Mouse (Mus musculus): ENCODE measurements at regions not wholly inside any gene's neighbourhood (a gene's known extent, or its start where the extent isn't known, plus 50 kb on each side); places are given as distances from the start of the nearest gene placed in this dataset.
"Not testable (repeated sequence)": the region's sequence is repeated elsewhere in the genome, so short reads cannot be mapped to it uniquely, and the experiment has no call there.

DNA sequence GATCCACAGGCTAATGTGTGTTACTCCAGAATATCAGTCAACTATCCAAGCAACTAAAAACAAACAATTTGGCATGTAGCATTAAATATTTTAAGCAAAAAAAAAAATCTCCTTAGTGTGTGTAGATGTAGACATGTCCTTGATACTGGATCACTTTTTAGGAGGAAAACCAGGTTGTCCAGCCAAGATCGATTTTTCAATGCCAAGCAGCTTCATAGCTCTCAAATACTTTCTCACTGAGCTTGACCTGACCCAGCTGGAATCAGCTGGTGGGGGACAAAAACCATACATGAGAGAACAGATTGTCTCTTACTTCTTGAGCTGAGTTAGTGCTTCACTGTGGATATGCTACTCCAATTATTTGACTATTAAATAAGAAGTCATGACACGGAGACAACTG, 147.6 kb upstream of the Gm11146 start:
- Histone ChIP-seq H3K27me3 (ENCODE audit: control insufficient read depth, insufficient read depth, low read length) (no peaks in the 10 kb centered on the region), H3K36me3 (ENCODE audit: control insufficient read depth, insufficient read depth, low read length) (no peaks in the 10 kb centered on the region), H3K4me2 (replicated peaks; ENCODE audit: low read depth, low read length) (no peak overlapping the region), H3K27ac (ENCODE audit: low read depth, low read length) (no peak overlapping the region), H3K4me3 (ENCODE audit: low read depth, low read length) (no peak overlapping the region), H3K9ac (ENCODE audit: low read depth, low read length) (no peak overlapping the region), H3K4me1 (replicated peaks; ENCODE audit: control insufficient read depth, insufficient read depth, low read length) (no peaks in the 10 kb centered on the region), H3K9me3 (ENCODE audit: control insufficient read depth, low read length) (no peaks in the 10 kb centered on the region)
- DNase-seq (ENCODE audit: low spot score): no peak
- 84% methylated on average over 2 of the region's 2 CpGs for WGBS
- ATAC-seq (ENCODE audit: low FRiP score): no peak

DNA sequence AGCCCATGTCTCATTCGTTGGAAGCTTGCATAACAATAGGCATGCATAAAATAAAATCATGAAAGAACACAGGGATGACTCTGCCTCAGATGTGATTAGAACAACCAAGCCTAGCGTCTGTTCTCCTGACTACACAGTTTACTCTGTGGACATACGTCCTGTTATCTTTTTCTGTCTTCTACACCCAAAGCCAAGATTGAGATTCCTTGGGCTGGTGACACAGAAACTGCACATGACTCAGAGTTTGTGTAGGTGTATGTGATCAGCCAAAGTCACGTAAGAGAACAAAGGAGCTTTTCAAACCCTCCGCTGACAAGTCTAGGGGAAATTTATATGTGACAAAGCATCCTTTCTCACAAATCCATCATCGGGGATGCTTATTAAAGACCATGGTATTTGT, 141.9 kb upstream of the Gm11146 start:
- H3K4me3 ChIP-seq (ENCODE audit: low read depth, low read length): no peak overlapping the region
- H3K36me3 ChIP-seq (ENCODE audit: control insufficient read depth, insufficient read depth, low read length): no peaks in the 10 kb centered on the region
- H3K27ac ChIP-seq (ENCODE audit: low read depth, low read length): no peak overlapping the region
- H3K4me2 ChIP-seq (replicated peaks; ENCODE audit: low read depth, low read length): no peak overlapping the region
- H3K9ac ChIP-seq (ENCODE audit: low read depth, low read length): no peak overlapping the region
- H3K9me3 ChIP-seq (ENCODE audit: control insufficient read depth, low read length): no peaks in the 10 kb centered on the region
- DNase-seq (ENCODE audit: low spot score) (no peak), ATAC-seq (ENCODE audit: low FRiP score) (no peak)
- H3K27me3 ChIP-seq (ENCODE audit: control insufficient read depth, insufficient read depth, low read length): no peaks in the 10 kb centered on the region
- 88% methylated on average over 6 of the region's 6 CpGs for WGBS
- H3K4me1 ChIP-seq (replicated peaks; ENCODE audit: control insufficient read depth, insufficient read depth, low read length): no peaks in the 10 kb centered on the region

DNA sequence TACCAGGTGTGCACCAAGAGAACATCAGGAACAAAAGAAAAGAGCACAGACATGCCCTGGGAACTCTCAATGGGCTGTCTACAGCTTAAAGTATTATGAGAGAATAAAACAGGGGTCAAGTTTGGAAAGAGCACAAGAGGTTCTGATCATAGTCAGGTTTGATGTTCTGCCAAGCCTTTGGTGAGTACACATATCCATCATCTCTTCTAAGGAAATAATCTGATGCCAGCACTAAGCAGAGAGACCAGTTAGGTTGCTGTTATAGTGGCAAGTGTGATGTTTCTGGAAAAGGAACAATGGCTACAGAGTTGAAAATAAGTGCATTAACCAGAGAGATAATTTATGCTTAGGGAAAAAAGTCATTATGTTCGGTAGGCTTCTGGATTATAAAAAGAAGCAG, 136.9 kb upstream of the Gm11146 start:
- H3K9ac ChIP-seq (ENCODE audit: low read depth, low read length): no peak overlapping the region
- 78% methylated on average over 1 of the region's 1 CpGs for WGBS
- H3K27me3 ChIP-seq (ENCODE audit: control insufficient read depth, insufficient read depth, low read length): no peaks in the 10 kb centered on the region
- H3K36me3 ChIP-seq (ENCODE audit: control insufficient read depth, insufficient read depth, low read length): no peaks in the 10 kb centered on the region
- ATAC-seq (ENCODE audit: low FRiP score) (no peak), DNase-seq (ENCODE audit: low spot score) (no peak)
- H3K4me2 ChIP-seq (replicated peaks; ENCODE audit: low read depth, low read length): no peak overlapping the region
- H3K4me3 ChIP-seq (ENCODE audit: low read depth, low read length): no peak overlapping the region
- no peak overlapping the region for H3K27ac ChIP-seq (ENCODE audit: low read depth, low read length)
- no peaks in the 10 kb centered on the region for H3K4me1 ChIP-seq (replicated peaks; ENCODE audit: control insufficient read depth, insufficient read depth, low read length)
- H3K9me3 ChIP-seq (ENCODE audit: control insufficient read depth, low read length): no peaks in the 10 kb centered on the region

DNA sequence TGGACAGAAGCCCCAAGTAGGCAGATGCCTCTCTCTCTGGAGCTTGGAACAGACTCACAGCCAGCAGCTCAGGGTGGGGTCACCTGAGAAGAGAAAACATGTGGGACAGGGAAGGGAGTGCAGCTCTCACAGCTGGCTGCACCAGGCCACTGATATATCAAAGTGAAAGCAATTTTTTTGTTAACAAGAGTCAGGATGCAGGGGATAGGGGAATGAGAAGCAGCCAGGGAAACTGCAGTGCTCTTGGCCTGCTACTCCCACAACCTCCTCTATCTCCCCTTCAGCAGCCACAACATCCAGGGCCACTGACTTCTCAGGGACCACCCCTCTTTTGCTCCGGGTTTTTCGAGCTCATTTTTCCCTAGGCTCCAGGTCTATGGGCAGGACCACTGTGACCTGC, 117.5 kb upstream of the Gm11146 start:
- Histone ChIP-seq H3K4me2 (replicated peaks; ENCODE audit: low read depth, low read length) (no peak overlapping the region), H3K4me3 (ENCODE audit: low read depth, low read length) (no peak overlapping the region), H3K36me3 (ENCODE audit: control insufficient read depth, insufficient read depth, low read length) (no peaks in the 10 kb centered on the region), H3K9me3 (ENCODE audit: control insufficient read depth, low read length) (no peaks in the 10 kb centered on the region), H3K9ac (ENCODE audit: low read depth, low read length) (no peak overlapping the region), H3K4me1 (replicated peaks; ENCODE audit: control insufficient read depth, insufficient read depth, low read length) (no peaks in the 10 kb centered on the region), H3K27ac (ENCODE audit: low read depth, low read length) (no peak overlapping the region), H3K27me3 (ENCODE audit: control insufficient read depth, insufficient read depth, low read length) (no peaks in the 10 kb centered on the region)
- WGBS: 93% methylated on average over 2 of the region's 2 CpGs
- DNase-seq (ENCODE audit: low spot score): no peak
- ATAC-seq (ENCODE audit: low FRiP score): no peak

DNA sequence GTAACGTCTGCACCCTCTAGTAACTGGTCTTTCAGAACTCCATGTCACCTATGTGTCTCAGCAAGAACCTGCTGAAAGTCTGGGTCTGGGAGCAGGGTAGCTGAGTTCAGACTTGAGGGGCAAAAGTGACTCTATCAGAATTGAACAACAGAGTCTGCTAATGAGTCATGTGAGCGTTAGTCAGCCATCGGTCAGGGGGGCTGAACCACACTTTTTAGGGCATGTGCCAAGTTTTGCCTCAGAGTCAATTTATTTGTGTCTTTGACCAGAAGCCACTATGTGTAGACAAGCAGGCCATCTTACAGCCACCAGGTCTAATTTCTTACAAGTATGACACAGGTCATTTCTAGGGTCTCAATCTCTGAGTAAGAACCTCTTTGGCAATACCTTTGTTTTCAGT, 115.9 kb upstream of the Gm11146 start:
- not testable (repeated sequence) for H3K4me2 ChIP-seq (replicated peaks; ENCODE audit: low read depth, low read length); H3K9me3 ChIP-seq (ENCODE audit: control insufficient read depth, low read length); H3K36me3 ChIP-seq (ENCODE audit: control insufficient read depth, insufficient read depth, low read length); H3K27ac ChIP-seq (ENCODE audit: low read depth, low read length); H3K4me1 ChIP-seq (replicated peaks; ENCODE audit: control insufficient read depth, insufficient read depth, low read length); H3K4me3 ChIP-seq (ENCODE audit: low read depth, low read length); DNase-seq (ENCODE audit: low spot score); H3K9ac ChIP-seq (ENCODE audit: low read depth, low read length); ATAC-seq (ENCODE audit: low FRiP score); H3K27me3 ChIP-seq (ENCODE audit: control insufficient read depth, insufficient read depth, low read length)
- 89% methylated on average over 3 of the region's 3 CpGs for WGBS

DNA sequence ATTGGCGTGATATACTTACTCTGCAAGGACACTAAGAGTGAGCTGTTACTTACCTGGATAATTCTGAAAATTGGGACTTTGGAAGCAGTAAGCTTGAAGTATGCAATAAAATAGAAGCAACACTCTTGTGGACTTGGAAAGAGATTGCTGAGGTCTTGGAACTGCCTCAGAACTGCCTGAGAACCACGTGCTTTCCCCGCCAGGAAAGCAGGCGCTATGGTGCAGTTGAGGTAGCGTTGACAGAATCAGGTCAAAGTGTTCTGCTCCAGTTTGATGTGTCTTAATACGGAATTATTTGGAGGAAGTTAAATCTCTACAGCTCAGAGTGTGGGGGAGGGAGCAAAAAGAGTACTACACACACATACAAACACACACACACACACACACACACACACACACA, 102.8 kb upstream of the Gm11146 start:
- Histone ChIP-seq H3K9me3 (ENCODE audit: control insufficient read depth, low read length) (no peaks in the 10 kb centered on the region), H3K9ac (ENCODE audit: low read depth, low read length) (no peak overlapping the region), H3K36me3 (ENCODE audit: control insufficient read depth, insufficient read depth, low read length) (no peaks in the 10 kb centered on the region), H3K4me1 (replicated peaks; ENCODE audit: control insufficient read depth, insufficient read depth, low read length) (no peaks in the 10 kb centered on the region), H3K27me3 (ENCODE audit: control insufficient read depth, insufficient read depth, low read length) (no peaks in the 10 kb centered on the region), H3K4me2 (replicated peaks; ENCODE audit: low read depth, low read length) (no peak overlapping the region), H3K4me3 (ENCODE audit: low read depth, low read length) (no peak overlapping the region), H3K27ac (ENCODE audit: low read depth, low read length) (no peak overlapping the region)
- DNase-seq (ENCODE audit: low spot score): no peak
- 87% methylated on average over 6 of the region's 6 CpGs for WGBS
- no peak for ATAC-seq (ENCODE audit: low FRiP score)

DNA sequence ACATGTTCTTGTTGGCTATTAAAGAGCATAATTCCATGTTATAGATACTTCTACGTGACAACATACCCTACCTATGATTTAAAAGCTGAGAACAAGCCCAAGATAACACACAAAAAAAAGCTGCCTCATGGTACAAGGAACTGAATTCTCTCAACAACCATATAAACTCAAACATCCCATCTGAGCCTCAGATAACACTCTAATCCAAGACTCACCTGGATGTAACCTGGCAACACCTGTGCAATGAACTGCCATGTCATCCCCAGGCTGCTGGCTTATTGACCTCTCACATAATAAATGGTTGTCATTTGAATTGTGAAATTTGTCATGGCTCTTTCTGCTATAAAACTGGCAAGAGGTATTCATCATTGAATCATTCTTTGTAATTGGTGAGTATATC, 93.5 kb upstream of the Gm11146 start:
- 93% methylated on average over 1 of the region's 1 CpGs for WGBS
- Histone ChIP-seq H3K4me3 (ENCODE audit: low read depth, low read length) (no peak overlapping the region), H3K9me3 (ENCODE audit: control insufficient read depth, low read length) (no peaks in the 10 kb centered on the region), H3K36me3 (ENCODE audit: control insufficient read depth, insufficient read depth, low read length) (no peaks in the 10 kb centered on the region), H3K27me3 (ENCODE audit: control insufficient read depth, insufficient read depth, low read length) (no peaks in the 10 kb centered on the region), H3K9ac (ENCODE audit: low read depth, low read length) (no peak overlapping the region), H3K4me1 (replicated peaks; ENCODE audit: control insufficient read depth, insufficient read depth, low read length) (no peaks in the 10 kb centered on the region), H3K4me2 (replicated peaks; ENCODE audit: low read depth, low read length) (no peak overlapping the region), H3K27ac (ENCODE audit: low read depth, low read length) (no peak overlapping the region)
- DNase-seq (ENCODE audit: low spot score) (no peak), ATAC-seq (ENCODE audit: low FRiP score) (no peak)

DNA sequence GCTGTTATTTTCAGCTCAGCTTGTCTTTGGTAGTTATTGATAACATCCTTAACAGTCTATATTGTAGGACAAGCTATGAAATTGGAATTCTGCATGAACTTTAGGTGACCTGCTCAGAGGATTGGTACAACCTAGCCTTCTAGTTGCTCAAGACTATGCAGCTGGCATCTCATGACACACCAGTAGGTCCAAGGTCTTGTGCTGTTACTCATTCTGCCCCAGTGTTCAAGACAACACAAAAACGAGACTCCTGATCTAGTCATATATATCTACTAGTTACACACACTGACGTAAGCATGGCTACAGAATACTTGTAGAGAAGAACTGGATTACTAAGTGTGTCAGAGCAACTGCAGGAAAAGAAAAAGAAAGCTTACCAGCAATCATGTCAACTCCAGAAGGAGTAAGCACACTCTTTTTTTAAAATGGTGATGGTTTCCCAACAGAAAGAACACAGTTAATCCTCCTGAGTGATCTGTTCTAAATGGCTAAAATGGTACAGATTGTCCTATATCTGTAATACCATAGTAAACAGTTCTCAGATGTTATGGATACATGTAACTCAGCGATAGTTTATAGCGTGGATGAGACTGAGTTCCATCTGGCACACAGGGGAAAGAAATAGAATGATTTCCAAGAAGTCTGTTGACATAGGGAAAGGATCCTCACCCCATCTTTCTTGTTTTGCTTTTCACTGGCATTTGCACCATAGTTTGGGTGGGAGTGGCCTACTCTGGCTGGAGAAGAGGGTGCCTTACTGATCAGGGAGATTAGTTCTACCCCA, 85.4 kb upstream of the Gm11146 start:
- Histone ChIP-seq H3K36me3 (ENCODE audit: control insufficient read depth, insufficient read depth, low read length) (no peaks in the 10 kb centered on the region), H3K27me3 (ENCODE audit: control insufficient read depth, insufficient read depth, low read length) (no peaks in the 10 kb centered on the region), H3K4me2 (replicated peaks; ENCODE audit: low read depth, low read length) (no peak overlapping the region), H3K27ac (ENCODE audit: low read depth, low read length) (no peak overlapping the region), H3K4me1 (replicated peaks; ENCODE audit: control insufficient read depth, insufficient read depth, low read length) (no peaks in the 10 kb centered on the region), H3K9ac (ENCODE audit: low read depth, low read length) (no peak overlapping the region), H3K9me3 (ENCODE audit: control insufficient read depth, low read length) (no peaks in the 10 kb centered on the region), H3K4me3 (ENCODE audit: low read depth, low read length) (no peak overlapping the region)
- WGBS: 93% methylated on average over 4 of the region's 4 CpGs
- DNase-seq (ENCODE audit: low spot score): no peak
- no peak for ATAC-seq (ENCODE audit: low FRiP score)

DNA sequence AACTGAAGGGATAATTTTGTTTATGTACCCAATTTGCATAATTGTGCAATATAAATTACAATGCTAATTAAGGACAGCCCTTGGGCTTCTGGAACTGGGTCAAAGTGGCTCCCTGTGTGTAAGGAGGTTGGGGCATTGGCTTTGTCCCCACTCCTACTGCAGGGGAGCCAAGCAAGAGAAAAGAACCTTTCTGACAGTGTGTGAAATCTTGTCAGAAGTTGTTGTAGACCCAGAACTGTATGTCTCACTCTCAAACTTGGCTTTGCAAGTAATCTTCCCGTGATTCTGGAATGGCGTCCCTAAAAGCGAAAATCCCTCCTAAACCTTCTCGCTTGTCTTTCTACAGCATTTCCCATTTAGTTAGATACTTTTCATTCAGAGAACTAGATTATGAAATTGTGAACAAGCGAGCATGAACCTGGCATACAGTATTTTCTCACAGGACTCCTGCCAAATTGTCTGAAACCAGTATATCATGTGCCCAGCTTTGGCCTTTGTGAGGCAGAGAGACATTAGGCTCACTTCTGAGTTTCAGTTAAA, 83.8 kb upstream of the Gm11146 start:
- Histone ChIP-seq H3K9ac (ENCODE audit: low read depth, low read length) (no peak overlapping the region), H3K9me3 (ENCODE audit: control insufficient read depth, low read length) (no peaks in the 10 kb centered on the region), H3K27me3 (ENCODE audit: control insufficient read depth, insufficient read depth, low read length) (no peaks in the 10 kb centered on the region), H3K27ac (ENCODE audit: low read depth, low read length) (no peak overlapping the region), H3K4me1 (replicated peaks; ENCODE audit: control insufficient read depth, insufficient read depth, low read length) (no peaks in the 10 kb centered on the region), H3K4me3 (ENCODE audit: low read depth, low read length) (no peak overlapping the region), H3K36me3 (ENCODE audit: control insufficient read depth, insufficient read depth, low read length) (no peaks in the 10 kb centered on the region), H3K4me2 (replicated peaks; ENCODE audit: low read depth, low read length) (no peak overlapping the region)
- DNase-seq (ENCODE audit: low spot score): no peak
- no peak for ATAC-seq (ENCODE audit: low FRiP score)
- 94% methylated on average over 5 of the region's 5 CpGs for WGBS

Data from hindbrain, embryonic 11.5 days (tissue).